Mouse (Mus musculus) cerebellum, adult 9-11 months (tissue): ENCODE data around the gene Cemip.

Experiments used
- DNase-seq: peaks from one replicate; pipeline ENCODE4 v3.0.0; 2022

Gene Cemip

GRCm38 (mm10) chr7:84090793-84091192, 4.5 kb upstream of the Cemip start:
- DNase-seq, result no peak

- no peak for DNase-seq
These were observed 3.5 kb upstream of the Cemip start for GRCm38 (mm10) chr7:84089777-84090176.

- DNase-seq, result peak; percentile 53
These were observed 2.7 kb upstream of the Cemip start for GRCm38 (mm10) chr7:84088971-84089370.

GRCm38 (mm10) chr7:84088191-84088590, 1.9 kb upstream of the Cemip start:
- no peak for DNase-seq

- peak; percentile 67 for DNase-seq
These were observed 1.0 kb downstream of the Cemip start for GRCm38 (mm10) chr7:84085049-84085945.

- no peak for DNase-seq
These were observed 8.9 kb downstream of the Cemip start for GRCm38 (mm10) chr7:84077257-84078013.

- DNase-seq, result no peak
These were observed 12.0 kb downstream of the Cemip start for GRCm38 (mm10) chr7:84074266-84074665.

- DNase-seq, result peak; percentile 37
These were observed 12.4 kb downstream of the Cemip start for GRCm38 (mm10) chr7:84073856-84074255.

GRCm38 (mm10) chr7:84068931-84069330, 17.4 kb downstream of the Cemip start:
- DNase-seq, result peak; percentile 92

- no peak for DNase-seq
These were observed 26.5 kb downstream of the Cemip start for GRCm38 (mm10) chr7:84059799-84060198.

- DNase-seq, result no peak
These were observed 30.2 kb downstream of the Cemip start for GRCm38 (mm10) chr7:84055961-84056629.

- no peak for DNase-seq
These were observed 32.4 kb downstream of the Cemip start for GRCm38 (mm10) chr7:84053856-84054255.

GRCm38 (mm10) chr7:84051423-84051822, 34.9 kb downstream of the Cemip start:
- DNase-seq, result no peak

GRCm38 (mm10) chr7:84045546-84045945, 40.8 kb downstream of the Cemip start:
- no peak for DNase-seq

GRCm38 (mm10) chr7:84044581-84045290, 41.6 kb downstream of the Cemip start:
- peak; percentile 94 for DNase-seq

- DNase-seq, result no peak
These were observed 43.6 kb downstream of the Cemip start for GRCm38 (mm10) chr7:84042726-84043125.

- no peak for DNase-seq
These were observed 46.3 kb downstream of the Cemip start for GRCm38 (mm10) chr7:84039856-84040522.

GRCm38 (mm10) chr7:84038642-84039041, 47.7 kb downstream of the Cemip start:
- DNase-seq, result no peak

GRCm38 (mm10) chr7:84032831-84033230, 53.5 kb downstream of the Cemip start:
- no peak for DNase-seq

- DNase-seq, result peak; percentile 77
These were observed 57.1 kb downstream of the Cemip start for GRCm38 (mm10) chr7:84029120-84029771.

- DNase-seq, result no peak
These were observed 57.9 kb downstream of the Cemip start for GRCm38 (mm10) chr7:84028368-84028767.
